Mouse (Mus musculus): ENCODE measurements at regions not wholly inside any gene's neighbourhood (a gene's known extent, or its start where the extent isn't known, plus 50 kb on each side); places are given as distances from the start of the nearest gene placed in this dataset.

DNA sequence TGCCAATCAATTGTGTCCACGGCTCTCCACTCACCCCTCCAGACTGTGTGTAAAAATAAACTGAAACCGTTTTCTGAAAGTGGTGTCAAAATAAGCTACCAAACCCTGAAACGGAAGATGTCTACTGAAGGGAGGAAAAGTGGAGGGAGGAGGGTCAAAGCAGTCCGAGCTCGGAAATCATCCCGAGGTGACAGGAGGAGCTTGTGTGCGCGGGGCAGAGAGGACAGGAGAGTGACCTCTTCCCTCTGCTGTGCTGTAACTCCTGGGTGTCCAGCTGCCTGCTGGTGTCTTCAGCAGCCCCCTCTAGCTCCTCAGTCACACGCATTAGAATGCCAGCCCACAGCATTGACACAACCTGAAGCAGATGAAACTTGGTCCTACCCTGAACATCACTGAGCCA lies 84.2 kb upstream of the Sesn3 start:
- Histone ChIP-seq H3K9me3 (no peaks in the 10 kb centered on the region), H3K4me3 (replicated peaks) (no peak overlapping the region), H3K4me2 (no peak overlapping the region), H3K27me3 (replicated peaks) (no peaks in the 10 kb centered on the region), H3K36me3 (no peaks in the 10 kb centered on the region), H3K9ac (no peak overlapping the region), H3K4me1 (peaks cover 4% of the 10 kb centered on the region; the same call in 1 of the 2 replicates), H3K27ac (no peak overlapping the region)
- 51% methylated on average over 9 of the region's 9 CpGs for WGBS
- ATAC-seq (ENCODE audit: insufficient read depth, low FRiP score, low read depth) = no peak

DNA sequence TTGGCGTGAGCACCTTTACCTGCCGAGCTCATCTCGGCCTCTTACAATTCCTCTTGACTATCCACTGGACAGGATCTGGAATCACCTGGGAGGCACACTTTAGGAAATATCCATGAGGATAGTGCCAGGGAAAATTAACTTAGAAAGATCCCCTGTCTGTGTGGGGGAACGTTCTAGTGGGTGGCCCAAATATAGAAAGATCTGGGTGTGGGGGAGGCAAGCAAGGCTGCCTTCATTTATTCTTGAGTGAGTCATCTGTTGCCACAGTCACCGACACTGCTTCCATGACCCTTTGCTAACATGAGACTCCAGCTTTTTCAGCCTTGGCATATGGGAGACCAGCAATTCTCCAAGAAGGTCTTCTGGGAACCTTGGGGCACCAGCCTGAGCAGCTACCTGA lies 80.1 kb upstream of the Sesn3 start:
- WGBS = 85% methylated on average over 5 of the region's 5 CpGs

DNA sequence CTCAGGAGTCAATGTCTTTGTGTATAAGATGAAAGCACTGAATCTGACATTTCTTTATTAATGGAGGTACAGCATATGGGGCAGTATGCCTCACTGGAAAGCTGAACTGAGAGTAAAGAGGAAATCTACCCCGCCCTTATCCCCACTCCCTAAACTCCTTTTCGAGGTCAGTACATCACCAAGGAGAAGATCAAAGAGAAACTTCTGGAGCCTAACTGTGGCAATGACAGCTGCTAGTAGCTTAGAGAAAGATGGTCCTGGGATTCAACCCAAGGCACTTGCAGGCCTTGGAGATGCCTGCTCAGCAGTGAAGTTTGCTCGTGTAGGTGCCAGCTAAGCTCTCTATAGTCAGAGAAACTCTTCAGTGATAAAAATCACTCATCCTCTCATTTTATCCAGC lies 75.8 kb upstream of the Sesn3 start:
- Histone ChIP-seq H3K4me2 (no peak overlapping the region), H3K9ac (no peak overlapping the region), H3K4me1 (peaks cover 19% of the 10 kb centered on the region; the same call in 1 of the 2 replicates), H3K9me3 (no peaks in the 10 kb centered on the region), H3K27ac (no peak overlapping the region), H3K27me3 (replicated peaks) (no peaks in the 10 kb centered on the region), H3K36me3 (no peaks in the 10 kb centered on the region), H3K4me3 (replicated peaks) (no peak overlapping the region)
- ATAC-seq (ENCODE audit: insufficient read depth, low FRiP score, low read depth) = no peak
- 54% methylated on average over 3 of the region's 3 CpGs for WGBS

More for the DNA sequence above, 80.1 kb upstream of the Sesn3 start:
- H3K9me3 ChIP-seq = no peaks in the 10 kb centered on the region
- ATAC-seq (ENCODE audit: insufficient read depth, low FRiP score, low read depth) = no peak
- H3K27me3 ChIP-seq (replicated peaks) = no peaks in the 10 kb centered on the region
- H3K4me2 ChIP-seq = no peak overlapping the region
- H3K36me3 ChIP-seq = no peaks in the 10 kb centered on the region
- H3K4me3 ChIP-seq (replicated peaks) = no peak overlapping the region
- no peak overlapping the region for H3K9ac ChIP-seq
- peaks cover 4% of the 10 kb centered on the region; the same call in 1 of the 2 replicates for H3K4me1 ChIP-seq
- H3K27ac ChIP-seq = no peak overlapping the region

DNA sequence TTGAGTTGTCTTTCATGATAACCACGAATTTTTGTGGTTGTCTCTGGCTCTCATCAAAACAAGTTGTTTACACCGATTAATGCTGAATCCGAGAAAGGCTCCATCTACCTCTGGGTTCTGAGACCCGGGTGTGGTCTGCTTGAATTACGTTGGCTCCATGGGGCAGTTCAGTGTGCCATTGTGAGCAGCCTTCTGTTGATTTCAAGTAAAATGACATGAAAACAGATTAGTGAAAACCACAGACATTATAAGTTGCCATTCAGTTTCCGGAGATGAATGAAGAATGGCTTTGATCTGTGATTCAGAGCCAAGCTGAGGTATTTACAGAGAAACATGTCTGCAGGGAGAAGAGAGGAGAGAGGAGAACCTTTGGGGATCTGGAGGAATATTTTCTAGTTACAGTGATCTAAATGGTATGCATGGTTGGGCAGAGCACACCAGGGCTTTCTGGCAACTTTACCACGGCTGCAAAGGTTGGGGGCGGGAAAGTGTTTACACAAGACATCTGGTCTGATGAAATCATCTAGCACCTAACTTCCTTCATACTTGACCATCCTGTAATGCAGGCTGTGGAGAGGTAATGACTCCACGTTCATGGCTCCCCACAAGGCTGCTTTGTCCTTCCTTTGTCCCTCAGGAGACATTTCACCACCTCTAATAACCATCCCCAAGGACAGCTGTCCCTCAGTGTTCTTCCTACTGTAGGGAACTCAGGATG lies 74.7 kb upstream of the Sesn3 start:
- H3K36me3 ChIP-seq = no peaks in the 10 kb centered on the region
- H3K4me2 ChIP-seq = no peak overlapping the region
- H3K9me3 ChIP-seq = no peaks in the 10 kb centered on the region
- no peaks in the 10 kb centered on the region for H3K27me3 ChIP-seq (replicated peaks)
- peak overlapping the region; percentile 36; the same call in 1 of the 2 replicates for H3K27ac ChIP-seq
- H3K4me1 ChIP-seq = peaks cover 19% of the 10 kb centered on the region
- no peak overlapping the region for H3K4me3 ChIP-seq (replicated peaks)
- 41% methylated on average over 9 of the region's 9 CpGs for WGBS
- peak; percentile 42 for ATAC-seq (ENCODE audit: insufficient read depth, low FRiP score, low read depth)
- no peak overlapping the region for H3K9ac ChIP-seq

DNA sequence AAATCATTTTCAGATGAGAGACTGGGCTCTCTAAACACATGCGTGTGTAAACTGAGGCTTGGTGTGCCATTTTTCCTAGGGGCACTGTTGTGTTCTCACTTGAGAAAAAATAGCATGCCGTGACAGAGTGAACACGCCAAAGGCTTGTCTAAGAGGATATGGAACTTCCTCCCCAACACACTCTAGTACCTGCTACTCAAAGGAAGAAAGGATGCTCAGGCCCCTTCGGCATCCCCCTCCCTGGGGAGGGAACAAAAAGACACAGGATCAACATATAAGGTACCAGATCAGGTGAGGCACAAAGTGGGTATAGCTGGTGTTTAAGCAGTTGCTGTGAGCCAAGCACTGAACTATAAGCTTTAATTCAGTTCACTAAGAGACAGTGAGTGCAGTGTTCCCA lies 74.0 kb upstream of the Sesn3 start:
- Histone ChIP-seq H3K27me3 (replicated peaks) (no peaks in the 10 kb centered on the region), H3K36me3 (no peaks in the 10 kb centered on the region), H3K9me3 (no peaks in the 10 kb centered on the region), H3K4me2 (no peak overlapping the region), H3K4me3 (replicated peaks) (no peak overlapping the region), H3K27ac (0 out of 2 replicates have a peak overlapping the region, but pooled peaks have one; percentile 36), H3K9ac (no peak overlapping the region), H3K4me1 (peaks cover 19% of the 10 kb centered on the region)
- 86% methylated on average over 4 of the region's 4 CpGs for WGBS
- ATAC-seq (ENCODE audit: insufficient read depth, low FRiP score, low read depth) = no peak

DNA sequence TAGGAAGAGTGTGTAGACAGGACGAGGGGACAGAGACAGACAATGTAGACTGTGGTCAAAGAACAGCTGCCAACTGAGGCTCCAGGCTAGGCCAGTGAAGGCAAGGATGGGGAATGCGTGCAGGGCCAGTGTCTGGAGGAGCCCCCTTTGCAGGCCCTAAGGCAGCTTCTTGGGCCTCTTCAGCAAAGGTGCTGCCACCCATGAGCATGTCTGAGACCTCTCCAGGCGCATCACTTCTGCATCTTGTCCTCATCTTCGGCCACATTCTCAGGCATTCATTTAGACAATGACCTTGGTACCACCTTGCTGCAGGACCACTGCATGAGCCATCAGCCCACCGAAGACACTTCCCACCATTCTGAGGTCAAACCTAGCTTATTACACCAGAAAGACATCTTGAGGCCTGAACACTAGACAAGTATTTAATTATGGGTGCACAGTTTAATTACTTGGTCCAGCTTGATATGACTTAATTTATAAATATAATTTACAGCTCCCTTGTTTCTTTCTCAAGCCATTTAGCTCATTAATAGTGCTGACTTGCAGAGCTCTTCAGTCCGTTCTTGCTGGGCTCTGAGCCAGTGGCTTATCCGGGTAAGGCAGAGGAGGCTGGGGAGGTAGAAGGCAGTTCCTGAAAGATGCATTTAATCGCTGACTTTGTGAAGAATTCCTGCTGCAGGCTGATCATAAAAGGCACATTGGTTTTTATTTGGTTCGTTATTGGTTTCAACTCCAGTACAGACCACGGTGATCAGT lies 72.1 kb upstream of the Sesn3 start:
- 60% methylated on average over 10 of the region's 10 CpGs for WGBS
- peaks cover 28% of the 10 kb centered on the region for H3K4me1 ChIP-seq
- H3K9me3 ChIP-seq = no peaks in the 10 kb centered on the region
- H3K4me3 ChIP-seq (replicated peaks) = no peak overlapping the region
- peak overlapping the region; percentile 28; the same call in 1 of the 2 replicates for H3K27ac ChIP-seq
- no peaks in the 10 kb centered on the region for H3K36me3 ChIP-seq
- no peak overlapping the region for H3K4me2 ChIP-seq
- H3K27me3 ChIP-seq (replicated peaks) = no peaks in the 10 kb centered on the region
- no peak for ATAC-seq (ENCODE audit: insufficient read depth, low FRiP score, low read depth)
- H3K9ac ChIP-seq = no peak overlapping the region

DNA sequence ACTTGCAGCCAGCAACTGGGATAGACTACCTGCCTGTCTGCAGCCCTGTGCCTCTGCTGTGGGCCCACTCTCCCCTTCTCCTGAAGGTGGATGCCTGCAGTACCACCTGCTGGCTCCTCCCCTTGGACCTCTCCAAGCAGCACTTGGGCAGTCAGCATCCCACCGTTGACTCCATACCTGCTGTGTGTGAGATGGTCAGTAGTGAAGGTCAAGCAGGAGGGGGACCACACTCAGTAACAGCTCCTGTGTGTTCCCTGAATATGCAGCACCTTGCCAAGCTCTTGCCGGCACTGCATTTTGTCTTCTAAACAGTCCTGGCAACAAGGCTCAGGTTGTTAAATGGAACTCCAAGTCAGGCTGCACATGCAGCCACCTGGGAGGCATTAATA lies 71.6 kb upstream of the Sesn3 start:
- Histone ChIP-seq H3K36me3 (no peaks in the 10 kb centered on the region), H3K4me2 (no peak overlapping the region), H3K4me3 (replicated peaks) (no peak overlapping the region), H3K9ac (no peak overlapping the region), H3K27ac (peak overlapping the region; percentile 28), H3K9me3 (no peaks in the 10 kb centered on the region), H3K4me1 (peaks cover 28% of the 10 kb centered on the region), H3K27me3 (replicated peaks) (no peaks in the 10 kb centered on the region)
- ATAC-seq (ENCODE audit: insufficient read depth, low FRiP score, low read depth) = no peak
- WGBS = 62% methylated on average over 2 of the region's 2 CpGs

DNA sequence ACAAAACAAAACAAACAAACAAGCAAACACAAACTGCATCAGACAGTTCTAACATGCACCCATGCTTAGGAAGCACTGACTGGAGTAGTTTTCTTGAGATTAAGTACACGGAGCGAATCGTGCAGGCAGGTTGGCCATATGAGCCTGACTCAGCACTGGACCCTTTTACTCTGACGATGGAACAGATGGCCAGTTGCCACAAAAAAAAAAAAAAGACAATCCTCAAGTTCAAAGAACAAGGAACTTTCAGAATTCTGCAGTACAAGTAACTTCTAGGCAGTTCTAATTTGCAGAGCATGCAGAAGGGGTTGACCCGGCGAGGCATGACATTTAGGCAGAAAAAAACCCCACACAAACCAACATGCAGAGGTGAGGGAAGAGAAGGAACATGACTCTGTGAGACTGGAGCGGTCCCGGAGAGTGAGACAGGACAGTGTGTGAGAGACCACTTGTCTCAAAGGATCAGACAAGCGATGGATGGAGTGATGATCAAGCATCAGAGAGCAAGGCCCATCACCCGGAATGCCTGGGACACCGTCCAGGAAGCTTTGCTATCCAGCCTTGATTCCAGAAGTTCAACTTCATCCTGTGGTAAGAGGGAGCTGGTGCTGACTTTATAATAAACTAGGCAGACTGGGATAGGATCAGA lies 71.0 kb upstream of the Sesn3 start:
- Histone ChIP-seq H3K4me1 (peaks cover 28% of the 10 kb centered on the region), H3K4me2 (no peak overlapping the region), H3K4me3 (replicated peaks) (no peak overlapping the region), H3K9me3 (no peaks in the 10 kb centered on the region), H3K27me3 (replicated peaks) (no peaks in the 10 kb centered on the region), H3K27ac (peak overlapping the region; percentile 28; the same call in 1 of the 2 replicates), H3K36me3 (no peaks in the 10 kb centered on the region), H3K9ac (no peak overlapping the region)
- WGBS = 60% methylated on average over 11 of the region's 11 CpGs
- ATAC-seq (ENCODE audit: insufficient read depth, low FRiP score, low read depth) = no peak

DNA sequence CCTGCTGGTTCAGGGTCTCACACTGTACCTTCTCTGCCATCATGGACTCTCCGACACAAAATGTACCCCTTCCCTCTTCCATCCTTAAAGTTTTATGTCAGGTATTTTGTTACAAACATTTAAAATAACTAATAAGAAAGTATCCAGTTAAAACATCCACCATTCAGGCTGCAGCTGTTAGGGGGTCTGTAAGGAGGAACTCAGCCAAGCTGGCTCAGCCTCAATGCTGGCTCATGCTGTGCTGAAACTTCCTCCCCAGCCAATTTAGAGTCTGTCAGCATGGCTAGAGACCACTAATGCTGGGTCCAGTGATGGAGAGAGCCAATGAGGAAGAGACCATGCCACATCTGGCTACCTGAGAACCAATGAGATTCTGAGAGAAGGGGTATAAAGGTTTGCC lies 70.0 kb upstream of the Sesn3 start:
- peaks cover 28% of the 10 kb centered on the region for H3K4me1 ChIP-seq
- H3K9ac ChIP-seq = no peak overlapping the region
- no peak overlapping the region for H3K4me3 ChIP-seq (replicated peaks)
- no peak overlapping the region for H3K4me2 ChIP-seq
- ATAC-seq (ENCODE audit: insufficient read depth, low FRiP score, low read depth) = no peak
- 0 out of 2 replicates have a peak overlapping the region, but pooled peaks have one; percentile 17 for H3K27ac ChIP-seq
- WGBS = 79% methylated on average over 1 of the region's 1 CpGs
- H3K36me3 ChIP-seq = no peaks in the 10 kb centered on the region
- H3K27me3 ChIP-seq (replicated peaks) = no peaks in the 10 kb centered on the region
- no peaks in the 10 kb centered on the region for H3K9me3 ChIP-seq

DNA sequence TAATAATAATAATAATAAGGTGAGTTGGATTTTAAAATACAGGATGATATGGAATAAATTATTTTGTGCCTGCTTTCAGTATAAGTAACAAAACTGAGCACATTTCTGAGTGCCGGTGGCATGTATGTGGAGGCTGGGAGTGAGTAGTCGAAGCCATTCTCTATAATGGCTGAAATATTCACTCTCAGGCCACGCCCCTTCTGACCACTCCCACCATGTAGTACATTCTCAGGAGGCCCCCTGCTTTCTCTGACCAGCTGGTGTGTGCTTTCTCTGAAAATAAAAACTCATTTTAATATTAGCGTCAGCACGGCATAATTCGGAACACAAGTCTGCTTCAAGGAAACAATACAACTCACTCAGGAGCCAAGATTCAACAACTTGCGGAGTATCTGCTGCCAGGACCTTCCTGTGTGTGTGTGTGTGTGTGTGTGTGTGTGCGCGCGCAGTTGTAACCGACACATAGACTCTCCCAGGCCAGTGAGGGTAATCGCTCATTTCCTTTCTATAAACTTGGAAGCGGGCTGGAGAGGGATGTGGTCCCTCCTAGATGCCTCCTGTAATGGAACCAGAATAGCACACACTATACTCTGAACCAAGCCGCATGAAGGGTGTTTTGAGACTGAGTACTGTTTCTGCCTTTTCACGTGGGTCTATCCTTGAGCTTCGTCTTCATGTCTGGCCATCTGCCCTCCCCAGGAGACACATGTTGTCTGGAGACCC lies 67.9 kb upstream of the Sesn3 start:
- Histone ChIP-seq H3K4me3 (replicated peaks) (no peak overlapping the region), H3K4me2 (no peak overlapping the region), H3K9me3 (no peaks in the 10 kb centered on the region), H3K9ac (no peak overlapping the region), H3K27me3 (replicated peaks) (no peaks in the 10 kb centered on the region), H3K36me3 (no peaks in the 10 kb centered on the region), H3K4me1 (peaks cover 21% of the 10 kb centered on the region), H3K27ac (peak overlapping the region; percentile 67; the same call in 1 of the 2 replicates)
- 60% methylated on average over 16 of the region's 16 CpGs for WGBS
- ATAC-seq (ENCODE audit: insufficient read depth, low FRiP score, low read depth) = peak; percentile 60

DNA sequence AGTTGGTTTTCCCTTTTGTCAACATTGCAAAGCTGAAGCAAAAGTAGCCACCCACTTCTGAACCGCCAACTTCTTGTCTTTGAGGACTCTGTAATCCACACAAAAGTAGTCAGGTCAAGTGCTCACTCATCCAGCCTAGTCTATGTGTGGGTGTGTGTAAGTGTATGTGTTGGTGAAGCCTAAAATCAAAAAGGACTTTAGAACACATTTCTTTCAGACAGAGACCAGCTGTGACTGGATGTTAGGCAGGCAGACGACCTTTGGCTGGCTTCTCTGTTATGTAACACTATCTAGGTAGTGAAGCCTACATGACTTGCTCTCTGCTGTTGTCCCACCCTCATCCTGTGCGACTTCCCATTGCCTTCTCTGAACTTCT lies 67.3 kb upstream of the Sesn3 start:
- 45% methylated on average over 3 of the region's 3 CpGs for WGBS
- Histone ChIP-seq H3K4me1 (peaks cover 17% of the 10 kb centered on the region), H3K9ac (no peak overlapping the region), H3K4me3 (replicated peaks) (no peak overlapping the region), H3K27me3 (replicated peaks) (no peaks in the 10 kb centered on the region), H3K9me3 (no peaks in the 10 kb centered on the region), H3K36me3 (no peaks in the 10 kb centered on the region), H3K27ac (peak overlapping the region; percentile 67; the same call in 1 of the 2 replicates), H3K4me2 (no peak overlapping the region)
- peak; percentile 53; the same call in 1 of the 2 replicates for ATAC-seq (ENCODE audit: insufficient read depth, low FRiP score, low read depth)
